Mouse (Mus musculus) bone marrow macrophage, adult 2 months (primary cell): ENCODE measurements around the gene Plxdc1.

Experiments
- CTCF ChIP-seq: IDR thresholded peaks from 2 replicates; pipeline ENCODE4 v1.5.1; 2012; ENCODE audit warnings: low read depth, mild to moderate bottlenecking, low read length, moderate library complexity
- POLR2A ChIP-seq: IDR thresholded peaks from 2 replicates; pipeline ENCODE4 v1.6.1; 2012; ENCODE audit warnings: mild to moderate bottlenecking, low read depth, low read length, borderline replicate concordance

DNA sequence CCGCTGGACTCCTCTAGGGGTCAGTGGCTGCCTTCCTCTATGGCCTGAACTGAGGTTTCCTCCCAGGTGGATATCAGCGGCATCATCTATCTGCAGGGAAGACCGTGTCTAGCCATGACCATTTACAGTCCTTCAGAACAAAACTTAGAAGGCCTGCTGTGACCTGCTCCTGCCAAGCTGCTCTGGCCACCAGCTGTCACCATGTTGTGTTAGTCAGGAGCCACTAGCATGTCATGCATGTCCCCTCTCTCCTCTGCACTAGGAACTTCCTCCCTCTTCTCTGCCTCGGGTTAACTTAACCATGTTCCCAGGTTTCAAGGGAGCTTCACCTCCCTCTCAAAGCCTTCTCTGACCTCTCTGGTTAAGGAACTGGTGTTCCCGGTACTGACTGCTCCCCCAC is 13.5 kb upstream of the Plxdc1 start:
- TF ChIP-seq CTCF (no peak), POLR2A (no peak)
